In genomic region chr3:58414986-58415883, GRCm38 (mm10) we compare ENCODE assay signal across 8 mouse cellular contexts. TPM values are rescaled to one million over a fixed set of nuclear protein-coding genes. Genes with fewer than 3 reads are reported as not detected.
DNase-seq lines count a peak whose midpoint lies in the region; ATAC-seq and TF ChIP-seq lines count a peak whose summit lies in the region.

No protein-coding gene starts in this region.

- H3K9me3 ChIP-seq in CH12.LX (replicated peaks; ENCODE audit: low read length) = no peaks in the 10 kb centered on the region
- H3K9me3 ChIP-seq in forebrain, embryonic 13.5 days (replicated peaks) = no peaks in the 10 kb centered on the region
- no peaks in the 10 kb centered on the region for H3K9me3 ChIP-seq in heart, postnatal 0 days (replicated peaks; ENCODE audit: control insufficient read depth, low read length)
- no peaks in the 10 kb centered on the region for H3K9me3 ChIP-seq in liver, embryonic 16.5 days (replicated peaks; ENCODE audit: control insufficient read depth, low read length)
- no peaks in the 10 kb centered on the region for H3K9me3 ChIP-seq in neural tube, embryonic 11.5 days (ENCODE audit: control insufficient read depth, low read length)
- H3K9me3 ChIP-seq in stomach, embryonic 15.5 days = no peaks in the 10 kb centered on the region

- peaks cover 0 to 9% of the 10 kb centered on the region in 2 experiments for H3K36me3 ChIP-seq in CH12.LX (replicated peaks in 1 of 2; ENCODE audit: control insufficient read depth in 1 of 2, insufficient read depth in 1 of 2, low read length in 1 of 2)
- no peaks in the 10 kb centered on the region for H3K36me3 ChIP-seq in forebrain, embryonic 13.5 days (ENCODE audit: poor library complexity, severe bottlenecking)
- no peaks in the 10 kb centered on the region for H3K36me3 ChIP-seq in heart, postnatal 0 days (replicated peaks; ENCODE audit: control insufficient read depth, insufficient read depth, low read length)
- no peaks in the 10 kb centered on the region for H3K36me3 ChIP-seq in liver, embryonic 16.5 days (ENCODE audit: control insufficient read depth, insufficient read depth)
- no peaks in the 10 kb centered on the region for H3K36me3 ChIP-seq in neural tube, embryonic 11.5 days (ENCODE audit: control insufficient read depth, insufficient read depth, low read length)
- H3K36me3 ChIP-seq in stomach, embryonic 15.5 days = no peaks in the 10 kb centered on the region

- H3K4me2 ChIP-seq in CH12.LX (ENCODE audit: insufficient read depth, low read depth, poor library complexity, severe bottlenecking) = peak overlapping the region; percentile 18; the same call in 1 of the 2 replicates
- H3K4me2 ChIP-seq in forebrain, embryonic 13.5 days = peak overlapping the region; percentile 93
- peak overlapping the region; percentile 89 for H3K4me2 ChIP-seq in heart, postnatal 0 days (ENCODE audit: low read depth, low read length)
- H3K4me2 ChIP-seq in liver, embryonic 16.5 days (ENCODE audit: low read depth, low read length) = peak overlapping the region; percentile 96
- H3K4me2 ChIP-seq in neural tube, embryonic 11.5 days (ENCODE audit: low read depth) = peak overlapping the region; percentile 98
- H3K4me2 ChIP-seq in stomach, embryonic 15.5 days = peak overlapping the region; percentile 91

- TF ChIP-seq CTCF in CH12.LX (conservative IDR thresholded peaks at IDR 0.05 in 1 of 2, IDR thresholded peaks at IDR 0.05 in 1 of 2; ENCODE audit: low read depth in 2 of 2, low read length in 2 of 2) = no peak
- no peak for TF ChIP-seq CTCF in heart, postnatal 0 days (IDR thresholded peaks at IDR 0.05; ENCODE audit: low read depth)

- no peak for TF ChIP-seq EP300 in CH12.LX (IDR thresholded peaks at IDR 0.05; ENCODE audit: low read length)
- TF ChIP-seq EP300 in heart, postnatal 0 days (IDR thresholded peaks at IDR 0.05; ENCODE audit: low read depth) = no peak

- peak overlapping the region; percentile 78 to 96 (median 93) for H3K4me3 ChIP-seq in CH12.LX (replicated peaks in 1 of 3; ENCODE audit: low read depth in 2 of 3, low read length in 2 of 3, poor library complexity in 1 of 3)
- peak overlapping the region; percentile 98 for H3K4me3 ChIP-seq in forebrain, embryonic 13.5 days
- peak overlapping the region; percentile 96 for H3K4me3 ChIP-seq in heart, postnatal 0 days (ENCODE audit: low read depth, low read length)
- peak overlapping the region; percentile 99 for H3K4me3 ChIP-seq in liver, embryonic 16.5 days (ENCODE audit: low read depth, low read length)
- H3K4me3 ChIP-seq in neural tube, embryonic 11.5 days (ENCODE audit: low read depth, low read length) = peak overlapping the region; percentile 98
- peak overlapping the region; percentile 86 for H3K4me3 ChIP-seq in stomach, embryonic 15.5 days (replicated peaks)

- in situ Hi-C loops in CH12.LX (cut with MboI; ENCODE audit: low pct_ligation_motif_present, low pct_unique_long_range_greater_than_20kb, low sequenced_read_pairs) = loop anchor here (25.0 kb wide), 1 partner anchor 272 kb away; the partner anchor contains the start of gene Siah2

- WGBS in forebrain, embryonic 13.5 days = under 1% methylated on average over 79 of the region's 113 CpGs
- under 1% methylated on average over 100 of the region's 113 CpGs for WGBS in heart, postnatal 0 days
- WGBS in liver, embryonic 16.5 days (ENCODE audit: insufficient replicate concordance) = under 1% methylated on average over 93 of the region's 113 CpGs
- WGBS in neural tube, embryonic 11.5 days = under 1% methylated on average over 67 of the region's 113 CpGs
- WGBS in stomach, embryonic 15.5 days = under 1% methylated on average over 100 of the region's 113 CpGs

- peak overlapping the region; percentile 93 for H3K9ac ChIP-seq in CH12.LX (ENCODE audit: insufficient read depth, low read depth)
- peak overlapping the region; percentile 96 for H3K9ac ChIP-seq in forebrain, embryonic 13.5 days
- H3K9ac ChIP-seq in heart, postnatal 0 days (replicated peaks; ENCODE audit: low read depth, low read length) = peak overlapping the region; percentile 98
- H3K9ac ChIP-seq in liver, embryonic 16.5 days (ENCODE audit: low read depth, low read length) = peak overlapping the region; percentile 99
- H3K9ac ChIP-seq in neural tube, embryonic 11.5 days (ENCODE audit: low read length) = peak overlapping the region; percentile 93
- peak overlapping the region; percentile 96 for H3K9ac ChIP-seq in stomach, embryonic 15.5 days

- no peak for TF ChIP-seq POLR2A in CH12.LX (IDR thresholded peaks at IDR 0.05; ENCODE audit: low read depth, low read length)

- peak; percentile 21 for DNase-seq in CH12.LX (ENCODE audit: extremely low read depth)
- DNase-seq in heart, postnatal 0 days (ENCODE audit: low spot score) = peak; percentile 57
- DNase-seq in kidney, postnatal 36 days = peak; percentile 83 to 90
- peak; percentile 62 for DNase-seq in neural tube, embryonic 11.5 days (ENCODE audit: low spot score)

- TF ChIP-seq RAD21 in CH12.LX (IDR thresholded peaks at IDR 0.05; ENCODE audit: low read depth, low read length) = no peak

- H3K27ac ChIP-seq in CH12.LX (ENCODE audit: insufficient read depth, low read depth) = peak overlapping the region; percentile 89
- H3K27ac ChIP-seq in forebrain, embryonic 13.5 days = peak overlapping the region; percentile 99
- H3K27ac ChIP-seq in heart, postnatal 0 days (ENCODE audit: low read depth) = peak overlapping the region; percentile 100
- peak overlapping the region; percentile 99 for H3K27ac ChIP-seq in liver, embryonic 16.5 days (ENCODE audit: low read length)
- peak overlapping the region; percentile 98 for H3K27ac ChIP-seq in neural tube, embryonic 11.5 days (ENCODE audit: low read depth, low read length)
- H3K27ac ChIP-seq in stomach, embryonic 15.5 days = peak overlapping the region; percentile 98

- H3K4me1 ChIP-seq in CH12.LX (ENCODE audit: control insufficient read depth in 1 of 2, insufficient read depth in 2 of 2) = peaks cover 0 to 4% of the 10 kb centered on the region in 2 experiments; a peak in 1 of 4 replicates
- peaks cover 24% of the 10 kb centered on the region for H3K4me1 ChIP-seq in forebrain, embryonic 13.5 days
- H3K4me1 ChIP-seq in heart, postnatal 0 days (ENCODE audit: control insufficient read depth, insufficient read depth) = no peaks in the 10 kb centered on the region
- H3K4me1 ChIP-seq in liver, embryonic 16.5 days (ENCODE audit: control insufficient read depth, low read depth, low read length) = peaks cover 3% of the 10 kb centered on the region
- H3K4me1 ChIP-seq in neural tube, embryonic 11.5 days (ENCODE audit: control insufficient read depth, insufficient read depth, low read length) = peaks cover 8% of the 10 kb centered on the region; the same call in 1 of the 2 replicates
- no peaks in the 10 kb centered on the region for H3K4me1 ChIP-seq in stomach, embryonic 15.5 days

- ATAC-seq in cerebellum, adult (ENCODE audit: insufficient number of reproducible peaks, low FRiP score, low TSS enrichment) = peak; percentile 59
- peak; percentile 54 for ATAC-seq in forebrain, embryonic 13.5 days
- peak; percentile 67 for ATAC-seq in heart, postnatal 0 days (ENCODE audit: insufficient read depth, low read depth)
- ATAC-seq in liver, embryonic 16.5 days (ENCODE audit: low read depth) = peak; percentile 71
- ATAC-seq in neural tube, embryonic 11.5 days (ENCODE audit: insufficient read depth, low FRiP score, low TSS enrichment) = peak; percentile 54
- ATAC-seq in stomach, embryonic 15.5 days (ENCODE audit: insufficient read depth, low FRiP score, low read depth) = peak; percentile 67

- dilution Hi-C loops in CH12.LX (cut with MboI; ENCODE audit: extremely low pct_ligation_motif_present, extremely low pct_unique_long_range_greater_than_20kb, low sequenced_read_pairs) = no loop called here

- peaks cover 37% of the 10 kb centered on the region for H3K79me2 ChIP-seq in CH12.LX (replicated peaks; ENCODE audit: control insufficient read depth, extremely low read depth, insufficient read depth, poor library complexity, severe bottlenecking)

- no peaks in the 10 kb centered on the region for H3K27me3 ChIP-seq in CH12.LX (replicated peaks)
- H3K27me3 ChIP-seq in forebrain, embryonic 13.5 days = no peaks in the 10 kb centered on the region
- no peaks in the 10 kb centered on the region for H3K27me3 ChIP-seq in heart, postnatal 0 days (ENCODE audit: control insufficient read depth, insufficient read depth, low read length)
- H3K27me3 ChIP-seq in liver, embryonic 16.5 days (ENCODE audit: control insufficient read depth, insufficient read depth, low read depth, low read length) = no peaks in the 10 kb centered on the region
- no peaks in the 10 kb centered on the region for H3K27me3 ChIP-seq in neural tube, embryonic 11.5 days (ENCODE audit: control insufficient read depth, insufficient read depth, low read length)
- no peaks in the 10 kb centered on the region for H3K27me3 ChIP-seq in stomach, embryonic 15.5 days (replicated peaks)

TF ChIP-seq in CH12.LX, 34 proteins besides CTCF, POLR2A, EP300 and RAD21 (continues in another document):
- no peak for TF ChIP-seq ZC3H11A (IDR thresholded peaks at IDR 0.05; ENCODE audit: low read depth, low read length)
- TF ChIP-seq E2F4 (IDR thresholded peaks at IDR 0.05; ENCODE audit: insufficient replicate concordance, low read depth, low read length) = no peak
- no peak for TF ChIP-seq ZKSCAN1 (IDR thresholded peaks at IDR 0.05; ENCODE audit: borderline replicate concordance, low read depth, low read length)
- no peak for TF ChIP-seq POLR2AphosphoS2 (IDR thresholded peaks at IDR 0.05; ENCODE audit: low read depth, low read length)
- no peak for TF ChIP-seq MAX (IDR thresholded peaks at IDR 0.05; ENCODE audit: low read length)
- no peak for TF ChIP-seq TCF12 (IDR thresholded peaks at IDR 0.05; ENCODE audit: low read depth, low read length)
- no peak for TF ChIP-seq TBP (conservative IDR thresholded peaks at IDR 0.05; ENCODE audit: low read depth, low read length)
- TF ChIP-seq PAX5 (IDR thresholded peaks at IDR 0.05; ENCODE audit: low read length) = no peak
- peak; percentile 33; the same call in 1 of the 2 replicates for TF ChIP-seq MXI1 (IDR thresholded peaks at IDR 0.05; ENCODE audit: low read depth, low read length)
- TF ChIP-seq UBTF (IDR thresholded peaks at IDR 0.05; ENCODE audit: low read depth, low read length) = peak; percentile 89; the same call in 1 of the 2 replicates
- TF ChIP-seq CHD1 (IDR thresholded peaks at IDR 0.05; ENCODE audit: low read depth, low read length) = no peak

RNA-seq across cellular contexts. Expression of gene Tsc22d2, which starts 0.7 kb away (rescaled TPM):
- 11.8 and 12.9 TPM in 2 replicates for total RNA-seq in CH12.LX (2012; rRNA removed)
- 8.8 and 9.0 TPM in 2 replicates for total RNA-seq in CH12.LX (2014; rRNA removed)
- 13.4 and 17.4 TPM in 2 replicates for polyA plus RNA-seq in CH12.LX (2012; ENCODE audit: insufficient read length, low read depth)
- 7.5 and 7.6 TPM in 2 replicates for polyA plus RNA-seq in forebrain, embryonic 13.5 days (2015; fragmentation: Nextera tagmentation; extraction: Ambion mirVana)
- total RNA-seq in heart, postnatal 0 days (2014; rRNA removed; ENCODE audit: low replicate concordance) = 35.8 and 61.0 TPM in 2 replicates
- 6.9 and 7.4 TPM in 2 replicates for polyA plus RNA-seq in heart, postnatal 0 days (2015; fragmentation: Nextera tagmentation; extraction: Ambion mirVana)
- 3.7 and 3.8 TPM in 2 replicates for polyA plus RNA-seq in liver, embryonic 16.5 days (2015; fragmentation: Nextera tagmentation; extraction: Ambion mirVana)
- 12.1 and 13.6 TPM in 2 replicates for polyA plus RNA-seq in neural tube, embryonic 11.5 days (2014; fragmentation: Nextera tagmentation; extraction: Ambion mirVana)
- 10.5 and 11.0 TPM in 2 replicates for polyA plus RNA-seq in stomach, embryonic 15.5 days (2015; fragmentation: Nextera tagmentation; extraction: Ambion mirVana)

Comparison
In these comparisons a context has a peak if more than half of its experiments do, and no peak if none do; other contexts are left out.
1. Peak in every context shown above with its lines: DNase-seq, ATAC-seq, H3K4me3 ChIP-seq and H3K27ac ChIP-seq.
2. DNase-seq: peak in every context shown above with its lines; median percentile 86 in kidney, postnatal 36 days; 62 in neural tube, embryonic 11.5 days; 57 in heart, postnatal 0 days; 21 in CH12.LX.
3. H3K4me2 ChIP-seq: peak in every context shown above with its lines; median percentile 98 in neural tube, embryonic 11.5 days; 96 in liver, embryonic 16.5 days; 93 in forebrain, embryonic 13.5 days; 91 in stomach, embryonic 15.5 days; 89 in heart, postnatal 0 days; 18 in CH12.LX.